Mouse (Mus musculus) heart, embryonic 10.5 days (tissue): ENCODE measurements around the gene Usp54. TPM values are rescaled to one million over a fixed set of nuclear protein-coding genes. Genes with fewer than 3 reads are reported as not detected.

ENCODE experiments used
- DNase-seq: peaks from one replicate; pipeline ENCODE4 v3.0.0-alpha.2; 2017; ENCODE audit warnings: low spot score
- H3K27ac ChIP-seq: fragments of 300-500 bp; sonication (generic); 2 replicates; pipeline ENCODE4 v1.5.1; 2016; ENCODE audit warnings: mild to moderate bottlenecking
- H3K27me3 ChIP-seq: fragments of 300-500 bp; sonication (generic); 2 replicates; pipeline ENCODE4 v1.6.1; 2016; ENCODE audit warnings: mild to moderate bottlenecking; ENCODE audit not compliant: poor library complexity, insufficient read depth, severe bottlenecking
- H3K36me3 ChIP-seq: fragments of 300-500 bp; sonication (generic); 2 replicates; pipeline ENCODE4 v1.6.1; 2016; ENCODE audit warnings: mild to moderate bottlenecking, moderate library complexity
- H3K4me1 ChIP-seq: fragments of 300-500 bp; sonication (generic); 2 replicates; pipeline ENCODE4 v1.6.1; 2016; ENCODE audit warnings: mild to moderate bottlenecking
- H3K4me3 ChIP-seq: fragments of 300-500 bp; sonication (generic); 2 replicates; pipeline ENCODE4 v1.5.1; 2016; ENCODE audit warnings: mild to moderate bottlenecking, moderate library complexity
- H3K9me3 ChIP-seq: fragments of 300-500 bp; sonication (generic); 2 replicates; pipeline ENCODE4 v1.6.1; 2016; ENCODE audit warnings: mild to moderate bottlenecking, moderate library complexity
- WGBS: fragments of 180-500 bp; shearing (Covaris S2); methylation state at CpG from one replicate; pipeline ENCODE4 v1.1.7; 2016; 5-methylcytosine and 5-hydroxymethylcytosine counted together
- polyA plus RNA-seq: library from polyadenylated mRNA; unstranded; fragments of >200 nt; fragmentation: Nextera tagmentation; extraction: Ambion mirVana; gene quantifications from 2 replicates; pipeline ENCODE4 v1.2.1, GENCODE M21; 2016

Usp54 gene
- polyA plus RNA-seq = 7.3 and 7.5 TPM in 2 replicates

DNA sequence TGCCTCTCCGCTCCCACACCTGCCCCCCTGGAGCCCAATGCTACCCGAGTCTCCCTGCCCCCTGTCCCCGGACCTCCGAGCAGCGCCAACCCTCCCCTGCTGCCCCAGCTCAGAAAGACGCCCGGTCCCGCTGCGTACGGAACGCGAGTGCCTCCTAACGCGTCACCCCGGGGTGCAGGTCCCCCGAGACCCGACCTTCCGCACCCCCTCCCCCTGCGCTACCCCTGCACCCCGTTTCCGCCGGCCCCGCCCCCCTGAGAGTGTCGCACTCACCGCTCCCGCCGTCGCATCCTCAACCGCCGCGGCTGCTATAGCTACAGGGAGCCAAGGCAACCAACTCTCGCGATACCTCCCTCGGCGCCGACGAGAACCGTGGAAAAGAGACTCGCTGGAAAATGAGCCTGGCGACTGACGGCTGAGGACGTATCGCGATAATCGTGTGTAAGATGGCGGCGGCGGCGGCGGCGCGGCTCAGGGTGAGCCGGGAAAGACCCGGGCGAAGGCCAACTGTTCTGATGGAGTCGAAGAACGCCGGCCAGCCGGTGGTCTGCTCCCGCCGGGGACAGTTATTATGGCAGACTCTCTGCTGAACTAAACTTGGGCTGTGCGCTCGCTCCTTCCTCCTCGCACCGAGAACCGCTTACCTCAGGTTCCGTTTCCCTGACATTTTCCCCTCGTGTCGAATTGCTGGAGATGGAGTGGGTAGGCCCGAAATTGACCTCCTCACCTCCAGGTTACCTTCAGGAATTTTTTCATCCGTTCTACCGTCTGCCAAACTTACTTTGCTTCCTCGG lies at the start of gene Usp54:
TSS of gene Usp54 (minus strand) at position 420 of the 794 bp plus-strand sequence.
- peaks cover 18% of the 10 kb centered on the region for H3K4me1 ChIP-seq
- no peaks in the 10 kb centered on the region for H3K36me3 ChIP-seq
- H3K27me3 ChIP-seq = no peaks in the 10 kb centered on the region
- DNase-seq = peak; percentile 98
- H3K27ac ChIP-seq = peak within 1 kb of the TSS; percentile 98
- WGBS = under 1% methylated on average over 73 of the region's 73 CpGs
- H3K9me3 ChIP-seq = no peaks in the 10 kb centered on the region
- peak within 1 kb of the TSS; percentile 95 for H3K4me3 ChIP-seq

GRCm38 (mm10) chr14:20689009-20689408 lies 48.1 kb upstream of the Usp54 start:
- DNase-seq = no peak
- no peaks in the 10 kb centered on the region for H3K27me3 ChIP-seq
- H3K27ac ChIP-seq = no peak overlapping the region
- H3K36me3 ChIP-seq = peaks cover 100% of the 10 kb centered on the region
- no peak overlapping the region for H3K4me3 ChIP-seq
- H3K4me1 ChIP-seq = peaks cover 7% of the 10 kb centered on the region; the same call in 1 of the 2 replicates
- 91% methylated on average over 2 of the region's 2 CpGs for WGBS
- no peaks in the 10 kb centered on the region for H3K9me3 ChIP-seq

DNA sequence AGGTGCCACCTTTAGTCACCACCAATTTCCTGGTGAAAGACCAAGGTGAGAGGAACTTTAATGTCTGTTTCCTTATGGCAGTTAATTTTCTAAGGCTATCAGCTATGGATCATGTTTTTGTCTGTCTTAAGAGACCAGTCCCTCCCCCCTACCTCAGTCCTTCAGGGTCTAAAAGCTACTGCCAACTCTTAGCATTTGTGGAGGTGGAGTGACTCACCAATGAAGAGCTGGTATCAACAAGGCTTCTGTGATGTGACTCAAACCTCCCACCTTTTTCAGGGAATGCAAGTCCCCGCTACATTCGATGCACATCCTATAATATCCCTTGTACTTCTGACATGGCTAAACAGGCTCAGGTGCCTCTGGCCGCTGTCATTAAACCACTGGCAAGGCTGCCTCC lies 45.7 kb upstream of the Usp54 start:
- peaks cover 100% of the 10 kb centered on the region for H3K36me3 ChIP-seq
- DNase-seq = no peak
- H3K4me3 ChIP-seq = no peak overlapping the region
- no peaks in the 10 kb centered on the region for H3K9me3 ChIP-seq
- H3K27me3 ChIP-seq = no peaks in the 10 kb centered on the region
- WGBS = 95% methylated on average over 3 of the region's 3 CpGs
- H3K4me1 ChIP-seq = peaks cover 4% of the 10 kb centered on the region; the same call in 1 of the 2 replicates
- H3K27ac ChIP-seq = no peak overlapping the region

- Histone ChIP-seq H3K9me3 (no peaks in the 10 kb centered on the region), H3K27me3 (no peaks in the 10 kb centered on the region), H3K36me3 (peaks cover 100% of the 10 kb centered on the region), H3K4me3 (no peak overlapping the region), H3K4me1 (peaks cover 4% of the 10 kb centered on the region; the same call in 1 of the 2 replicates), H3K27ac (no peak overlapping the region; the same call in 1 of the 2 replicates)
- 61% methylated on average over 3 of the region's 3 CpGs for WGBS
- no peak for DNase-seq
Observed at GRCm38 (mm10) chr14:20682498-20682897, 41.6 kb upstream of the Usp54 start.

- WGBS = 90% methylated on average over 2 of the region's 2 CpGs
- H3K9me3 ChIP-seq = no peaks in the 10 kb centered on the region
Observed at GRCm38 (mm10) chr14:20681742-20682141, 40.9 kb upstream of the Usp54 start.

GRCm38 (mm10) chr14:20677906-20678305 lies 37.0 kb upstream of the Usp54 start:
- Histone ChIP-seq H3K27me3 (no peaks in the 10 kb centered on the region), H3K9me3 (no peaks in the 10 kb centered on the region), H3K4me3 (no peak overlapping the region), H3K36me3 (peaks cover 77% of the 10 kb centered on the region), H3K27ac (no peak overlapping the region), H3K4me1 (peaks cover 16% of the 10 kb centered on the region; the same call in 1 of the 2 replicates)
- no peak for DNase-seq
- WGBS = 92% methylated on average over 4 of the region's 4 CpGs

More at GRCm38 (mm10) chr14:20681742-20682141, 40.9 kb upstream of the Usp54 start:
- no peak for DNase-seq
- peaks cover 100% of the 10 kb centered on the region for H3K36me3 ChIP-seq
- H3K4me1 ChIP-seq = peaks cover 4% of the 10 kb centered on the region; the same call in 1 of the 2 replicates
- no peak overlapping the region for H3K4me3 ChIP-seq
- no peaks in the 10 kb centered on the region for H3K27me3 ChIP-seq
- H3K27ac ChIP-seq = no peak overlapping the region

DNA sequence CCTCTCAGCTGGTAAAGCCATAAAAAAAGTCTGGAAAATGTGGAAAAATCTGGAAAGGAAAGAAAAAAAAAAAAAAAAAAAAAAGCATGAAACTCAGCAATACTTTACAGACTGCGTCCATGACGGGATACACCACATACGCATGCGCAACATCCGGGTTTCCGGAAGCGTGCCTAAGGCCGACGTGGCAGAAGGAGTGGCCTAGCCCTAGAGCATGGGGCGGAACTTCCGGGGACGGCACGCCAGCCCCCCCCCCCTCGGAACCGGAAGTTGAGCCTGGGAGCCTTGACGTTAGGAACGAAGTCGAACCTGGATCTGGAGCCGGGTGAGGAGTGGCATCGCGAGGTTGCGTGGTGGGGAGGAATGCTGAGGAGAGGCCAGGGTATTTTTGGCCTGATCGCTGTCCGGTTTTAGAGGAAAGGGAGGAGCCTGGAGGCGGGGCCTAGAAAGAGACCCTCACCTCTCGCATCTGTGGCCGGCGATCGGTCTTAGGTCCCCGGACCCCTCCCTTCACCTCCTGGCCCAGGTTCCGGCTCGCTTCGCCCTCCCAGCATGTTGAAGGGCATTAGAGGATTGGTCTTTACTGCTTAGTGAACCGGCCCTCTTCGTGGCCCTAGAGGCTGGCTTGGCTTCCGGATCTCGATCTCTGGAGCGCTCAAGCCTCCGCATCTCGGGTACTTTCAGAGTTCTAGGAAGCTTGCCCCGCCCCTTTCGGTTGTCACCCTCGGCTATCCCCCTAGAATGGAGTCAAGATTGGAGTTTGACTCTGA lies 33.4 kb upstream of the Usp54 start, which contains the start of gene Sec24c:
TSS of gene Sec24c (plus strand) at position 245 of the 770 bp plus-strand sequence.
- no peaks in the 10 kb centered on the region for H3K27me3 ChIP-seq
- peak; percentile 99 for DNase-seq
- peak within 1 kb of the TSS; percentile 81 for H3K4me3 ChIP-seq
- H3K4me1 ChIP-seq = peaks cover 12% of the 10 kb centered on the region; the same call in 1 of the 2 replicates
- peak within 1 kb of the TSS; percentile 95 for H3K27ac ChIP-seq
- peaks cover 47% of the 10 kb centered on the region for H3K36me3 ChIP-seq
- H3K9me3 ChIP-seq = no peaks in the 10 kb centered on the region
- under 1% methylated on average over 43 of the region's 43 CpGs for WGBS

GRCm38 (mm10) chr14:20673735-20674063 lies 32.8 kb upstream of the Usp54 start:
- Histone ChIP-seq H3K9me3 (no peaks in the 10 kb centered on the region), H3K4me3 (peak overlapping the region; percentile 81), H3K27ac (peak overlapping the region; percentile 95)

DNA sequence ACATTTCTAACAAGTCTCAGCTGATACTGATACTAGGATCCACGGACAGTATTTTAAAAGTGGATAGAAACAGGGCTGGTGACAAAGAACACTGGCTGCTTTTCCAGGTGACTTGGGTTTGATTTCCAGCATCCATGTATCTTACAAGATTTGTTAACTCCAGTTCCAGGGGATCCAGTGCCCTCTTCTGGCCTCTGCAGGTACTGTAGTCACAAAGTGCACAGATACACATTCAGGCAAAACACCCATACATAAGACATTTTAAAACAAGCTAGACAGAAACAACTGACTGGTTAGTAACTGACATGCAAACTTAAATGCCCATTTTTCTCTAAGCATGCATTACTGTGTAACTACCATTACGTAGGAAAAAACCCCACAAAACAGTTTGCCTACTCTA lies 32.1 kb upstream of the Usp54 start:
- 88% methylated on average over 2 of the region's 2 CpGs for WGBS
- Histone ChIP-seq H3K4me1 (peaks cover 21% of the 10 kb centered on the region), H3K27me3 (no peaks in the 10 kb centered on the region; the same call in 1 of the 2 replicates), H3K36me3 (peaks cover 35% of the 10 kb centered on the region), H3K27ac (peak overlapping the region; percentile 95; the same call in 1 of the 2 replicates), H3K9me3 (no peaks in the 10 kb centered on the region), H3K4me3 (peak overlapping the region; percentile 81; the same call in 1 of the 2 replicates)
- DNase-seq = no peak

More at GRCm38 (mm10) chr14:20673735-20674063, 32.8 kb upstream of the Usp54 start:
- WGBS = 9% methylated on average over 13 of the region's 13 CpGs
- H3K36me3 ChIP-seq = peaks cover 42% of the 10 kb centered on the region
- H3K4me1 ChIP-seq = peaks cover 17% of the 10 kb centered on the region; the same call in 1 of the 2 replicates
- H3K27me3 ChIP-seq = no peaks in the 10 kb centered on the region
- no peak for DNase-seq

DNA sequence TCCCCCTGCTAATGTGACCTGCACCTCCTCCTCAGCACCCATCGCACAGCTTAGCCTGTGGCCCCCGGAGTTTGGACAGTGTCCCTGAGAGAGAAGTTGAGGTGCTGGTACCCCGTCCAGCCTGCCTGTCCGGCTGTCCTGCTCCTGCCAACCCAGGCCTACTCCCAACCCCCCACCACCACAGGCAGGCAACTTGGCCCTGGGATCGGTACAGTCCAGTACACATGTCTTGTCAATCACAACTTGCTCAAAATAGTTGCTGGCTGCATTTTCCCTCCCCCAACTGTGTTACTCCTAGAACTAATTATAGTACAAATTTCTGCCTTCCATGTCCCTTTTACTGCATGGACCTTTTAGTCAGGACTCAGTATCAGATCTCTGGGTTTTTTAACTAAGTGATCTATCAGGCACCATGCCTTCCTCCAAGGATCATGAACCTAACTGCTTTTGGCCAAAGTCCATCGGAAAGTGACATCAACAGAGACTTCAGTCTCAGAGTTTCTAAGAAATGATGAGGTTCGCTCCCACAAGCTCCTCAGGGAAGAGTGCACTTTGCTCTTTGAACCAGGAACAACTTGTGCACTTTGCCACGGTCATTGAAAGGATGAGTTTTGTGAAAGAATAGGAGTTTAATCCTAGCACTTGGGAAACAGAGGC lies 27.4 kb upstream of the Usp54 start, which contains the start of gene Synpo2l:
TSS of gene Synpo2l (minus strand) at position 201 of the 657 bp plus-strand sequence.
- Histone ChIP-seq H3K27ac (peak within 1 kb of the TSS; percentile 91), H3K4me3 (peak within 1 kb of the TSS; percentile 49), H3K9me3 (no peaks in the 10 kb centered on the region), H3K27me3 (no peaks in the 10 kb centered on the region; the same call in 1 of the 2 replicates), H3K36me3 (peaks cover 9% of the 10 kb centered on the region; the same call in 1 of the 2 replicates), H3K4me1 (peaks cover 43% of the 10 kb centered on the region)
- 65% methylated on average over 8 of the region's 8 CpGs for WGBS
- DNase-seq = no peak

- H3K27me3 ChIP-seq = peaks cover 4% of the 10 kb centered on the region; the same call in 1 of the 2 replicates
- H3K36me3 ChIP-seq = peaks cover 3% of the 10 kb centered on the region; the same call in 1 of the 2 replicates
- H3K27ac ChIP-seq = peak overlapping the region; percentile 91
- no peaks in the 10 kb centered on the region for H3K9me3 ChIP-seq
- WGBS = 65% methylated on average over 1 of the region's 1 CpGs
- peaks cover 42% of the 10 kb centered on the region for H3K4me1 ChIP-seq
- DNase-seq = no peak
- H3K4me3 ChIP-seq = peak overlapping the region; percentile 49
Observed at GRCm38 (mm10) chr14:20667469-20667868, 26.6 kb upstream of the Usp54 start.

DNA sequence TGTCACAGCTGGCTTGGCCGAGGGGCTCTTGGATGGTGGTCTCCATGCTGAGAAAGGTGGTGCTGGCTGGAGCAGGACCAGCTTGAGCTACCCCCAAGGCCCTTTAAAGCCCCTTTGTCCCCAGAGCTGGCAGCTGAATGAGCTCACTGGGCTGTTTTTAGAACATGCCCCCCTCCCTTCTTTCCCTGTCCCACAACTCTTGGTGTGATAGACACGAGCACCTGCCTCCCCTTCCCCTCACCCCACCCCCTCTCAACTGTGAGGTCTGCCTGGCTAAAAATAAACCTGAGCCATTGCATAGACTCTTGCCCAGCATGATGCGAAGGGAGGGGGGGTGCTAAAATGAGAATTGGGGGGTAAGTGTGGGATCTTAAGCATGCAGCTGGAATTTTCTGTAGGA lies 23.6 kb upstream of the Usp54 start:
- Histone ChIP-seq H3K27ac (peak overlapping the region; percentile 94), H3K4me1 (peaks cover 63% of the 10 kb centered on the region), H3K27me3 (peaks cover 9% of the 10 kb centered on the region), H3K36me3 (peaks cover 26% of the 10 kb centered on the region), H3K4me3 (peak overlapping the region; percentile 71), H3K9me3 (no peaks in the 10 kb centered on the region)
- 31% methylated on average over 3 of the region's 3 CpGs for WGBS
- DNase-seq = peak; percentile 93
